In genomic region chr19:5662981-5663913, GRCm38 (mm10) we compare ENCODE assay signal across 8 mouse cellular contexts. TPM values are rescaled to one million over a fixed set of nuclear protein-coding genes. Genes with fewer than 3 reads are reported as not detected.
A peak's percentile ranks its signal among the peaks of the same experiment; 100 is the strongest.
DNase-seq lines count a peak whose midpoint lies in the region; ATAC-seq lines count a peak whose summit lies in the region.

Gene Sipa1, minus strand, starts transcription at chr19:5663707.

- H3K9me3 ChIP-seq in embryonic facial prominence, embryonic 10.5 days = no peaks in the 10 kb centered on the region
- no peaks in the 10 kb centered on the region for H3K9me3 ChIP-seq in intestine, embryonic 16.5 days (ENCODE audit: control insufficient read depth, low read length)

- H3K9ac ChIP-seq in intestine, embryonic 16.5 days (ENCODE audit: low read depth, low read length) = peak within 1 kb of the TSS; percentile 76

- peak within 1 kb of the TSS; percentile 86 for H3K27ac ChIP-seq in embryonic facial prominence, embryonic 10.5 days (replicated peaks)
- H3K27ac ChIP-seq in intestine, embryonic 16.5 days (ENCODE audit: low read length) = peak within 1 kb of the TSS; percentile 93

- peak; percentile 97 for DNase-seq in adrenal gland, postnatal 14 days
- DNase-seq in embryonic facial prominence, embryonic 10.5 days (ENCODE audit: low spot score) = peak; percentile 93
- peak; percentile 27 for DNase-seq in gonadal fat pad, adult 2 months (ENCODE audit: low read depth)
- peak; percentile 73 to 80 for DNase-seq in left cerebral cortex, postnatal 25 days (ENCODE audit: low spot score in 2 of 2)
- DNase-seq in mesoderm, embryonic 11.5 days (ENCODE audit: low read depth, low spot score) = peak; percentile 91
- peak; percentile 51 to 64 for DNase-seq in right cerebral cortex, postnatal 36 days (ENCODE audit: low spot score in 2 of 2)
- DNase-seq in yolk sac, embryonic 10.5 days (ENCODE audit: low spot score) = peak; percentile 94

- intact Hi-C loops in left cerebral cortex, postnatal 25 days (cut with DNase I) = no loop called here

- peak within 1 kb of the TSS; percentile 76 for H3K4me2 ChIP-seq in intestine, embryonic 16.5 days (ENCODE audit: low read depth, low read length)

- peak; percentile 97 for ATAC-seq in intestine, embryonic 16.5 days

- WGBS in embryonic facial prominence, embryonic 10.5 days = under 1% methylated on average over 32 of the region's 32 CpGs
- 2% methylated on average over 32 of the region's 32 CpGs for WGBS in intestine, embryonic 16.5 days

- H3K27me3 ChIP-seq in embryonic facial prominence, embryonic 10.5 days (replicated peaks; ENCODE audit: low read depth, poor library complexity, severe bottlenecking) = no peaks in the 10 kb centered on the region
- H3K27me3 ChIP-seq in intestine, embryonic 16.5 days (replicated peaks; ENCODE audit: control insufficient read depth, insufficient read depth, low read length) = no peaks in the 10 kb centered on the region

- H3K4me1 ChIP-seq in embryonic facial prominence, embryonic 10.5 days = peaks cover 52% of the 10 kb centered on the region
- peaks cover 26% of the 10 kb centered on the region for H3K4me1 ChIP-seq in intestine, embryonic 16.5 days (ENCODE audit: control insufficient read depth, insufficient read depth, low read length)

- H3K4me3 ChIP-seq in embryonic facial prominence, embryonic 10.5 days = peak within 1 kb of the TSS; percentile 67
- H3K4me3 ChIP-seq in intestine, embryonic 16.5 days (ENCODE audit: low read length) = peak within 1 kb of the TSS; percentile 62

- peaks cover 71% of the 10 kb centered on the region for H3K36me3 ChIP-seq in embryonic facial prominence, embryonic 10.5 days (replicated peaks)
- peaks cover 16% of the 10 kb centered on the region for H3K36me3 ChIP-seq in intestine, embryonic 16.5 days (ENCODE audit: control insufficient read depth, insufficient read depth, low read length)

RNA-seq across cellular contexts. Expression of gene Sipa1, which starts in this region (rescaled TPM):
- total RNA-seq in adrenal gland, postnatal 14 days (2021) = 56.4 and 64.0 TPM in 2 replicates
- polyA plus RNA-seq in embryonic facial prominence, embryonic 10.5 days (2016; fragmentation: Nextera tagmentation; extraction: Ambion mirVana) = 28.7 and 31.2 TPM in 2 replicates
- 36.3 and 45.7 TPM in 2 replicates for polyA plus RNA-seq in gonadal fat pad, adult 2 months (2012; rRNA removed)
- polyA plus RNA-seq in intestine, embryonic 16.5 days (2015; fragmentation: Nextera tagmentation; extraction: Ambion mirVana) = 15.8 and 20.8 TPM in 2 replicates
- 10 to 100 TPM; 14.5 to 18.7 TPM for total RNA-seq in left cerebral cortex, postnatal 25 days (2021)

Comparison
In these comparisons a context has a peak if more than half of its experiments do, and no peak if none do; other contexts are left out.
1. Peak in every context shown above with its lines: DNase-seq, ATAC-seq, H3K4me3 ChIP-seq and H3K27ac ChIP-seq.
2. DNase-seq: peak in every context shown above with its lines; median percentile 97 in adrenal gland, postnatal 14 days; 94 in yolk sac, embryonic 10.5 days; 93 in embryonic facial prominence, embryonic 10.5 days; 91 in mesoderm, embryonic 11.5 days; 76 in left cerebral cortex, postnatal 25 days; 58 in right cerebral cortex, postnatal 36 days; 27 in gonadal fat pad, adult 2 months.